Mouse (Mus musculus) brain, embryonic 14.5 days (tissue): ENCODE measurements around the gene Nif3l1. TPM values are rescaled to one million over a fixed set of nuclear protein-coding genes. Genes with fewer than 3 reads are reported as not detected.

Source experiments
- DNase-seq: peaks from one replicate; pipeline ENCODE4 v3.0.0-alpha.2; 2011; ENCODE audit warnings: low read depth
- CTCF ChIP-seq: fragments of 200-500 bp; IDR thresholded peaks from 2 replicates; pipeline ENCODE4 v1.5.1; 2012; ENCODE audit warnings: inconsistent platforms, mild to moderate bottlenecking, moderate library complexity, borderline replicate concordance; ENCODE audit not compliant: insufficient read depth, insufficient read length; ENCODE audit errors: extremely low read depth
- POLR2A ChIP-seq: fragments of 200-500 bp; IDR thresholded peaks from 2 replicates; pipeline ENCODE4 v1.6.1; 2012; ENCODE audit warnings: mild to moderate bottlenecking, inconsistent platforms, borderline replicate concordance; ENCODE audit not compliant: poor library complexity, insufficient read depth, insufficient read length, severe bottlenecking; ENCODE audit errors: extremely low read depth
- polyA plus RNA-seq: library from polyadenylated mRNA; depleted of rRNA; stranded (reverse); fragments of >200 nt; gene quantifications from 2 replicates; pipeline ENCODE4 v1.2.3, GENCODE M21; 2012; rRNA removed

Nif3l1 gene
- polyA plus RNA-seq: 44.8 and 49.3 TPM in 2 replicates

DNA sequence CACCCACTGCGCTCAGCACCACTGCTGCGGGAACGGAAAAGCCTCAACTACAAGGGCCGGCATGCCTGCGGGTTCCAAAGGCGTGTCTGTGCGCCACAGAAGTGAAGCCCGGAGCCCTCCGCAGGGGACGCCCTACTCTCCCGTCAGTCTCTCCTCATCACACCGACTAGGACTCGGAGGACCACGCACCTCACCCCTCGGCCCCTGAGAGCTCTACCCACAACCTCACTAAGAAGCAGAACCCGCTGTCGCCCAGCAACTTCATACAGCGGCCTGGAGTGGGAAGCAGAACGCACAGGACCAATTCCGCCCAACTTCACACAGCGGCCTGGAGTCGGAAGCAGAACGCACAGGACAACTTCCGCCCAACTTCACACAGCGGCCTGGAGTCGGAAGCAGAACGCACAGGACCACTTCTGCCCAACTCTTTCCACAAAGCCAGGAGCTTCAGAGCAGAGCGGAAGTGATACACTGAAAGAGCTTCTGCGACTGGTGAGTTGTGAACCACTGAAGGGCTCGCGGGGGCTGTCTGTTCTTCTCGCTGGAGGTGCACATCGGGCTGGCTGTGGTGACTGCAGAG, at the start of gene Nif3l1, which contains the start of gene Ppil3:
Nif3l1 (plus strand) TSS at position 9 of the 580 bp plus-strand sequence.
Ppil3 (minus strand) TSS at position 344 of the 580 bp plus-strand sequence.
- TF ChIP-seq POLR2A (peak; percentile 59; the same call in 1 of the 2 replicates), CTCF (no peak)
- peak; percentile 98 for DNase-seq

DNA sequence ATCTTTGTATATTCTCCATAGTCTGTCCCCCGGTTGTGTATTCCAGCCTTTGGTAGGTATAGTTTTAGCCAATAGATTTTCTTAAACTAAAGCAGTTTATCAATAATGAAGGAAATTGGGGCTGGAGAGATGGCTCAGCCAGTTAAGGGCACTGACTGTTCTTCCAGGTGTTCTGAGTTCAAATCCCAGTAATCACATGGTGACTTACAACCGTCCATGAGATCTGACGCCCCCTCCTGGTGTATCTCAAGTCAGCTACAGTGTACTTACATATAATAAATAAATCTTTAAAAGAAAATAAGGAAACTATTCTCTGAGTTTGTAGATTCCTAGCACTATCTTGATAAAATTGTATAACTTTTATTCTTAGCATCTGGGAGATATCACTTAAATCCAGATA, 49.6 kb upstream of the Nif3l1 start:
- no peak for TF ChIP-seq POLR2A
- no peak for TF ChIP-seq CTCF
- DNase-seq: no peak

DNA sequence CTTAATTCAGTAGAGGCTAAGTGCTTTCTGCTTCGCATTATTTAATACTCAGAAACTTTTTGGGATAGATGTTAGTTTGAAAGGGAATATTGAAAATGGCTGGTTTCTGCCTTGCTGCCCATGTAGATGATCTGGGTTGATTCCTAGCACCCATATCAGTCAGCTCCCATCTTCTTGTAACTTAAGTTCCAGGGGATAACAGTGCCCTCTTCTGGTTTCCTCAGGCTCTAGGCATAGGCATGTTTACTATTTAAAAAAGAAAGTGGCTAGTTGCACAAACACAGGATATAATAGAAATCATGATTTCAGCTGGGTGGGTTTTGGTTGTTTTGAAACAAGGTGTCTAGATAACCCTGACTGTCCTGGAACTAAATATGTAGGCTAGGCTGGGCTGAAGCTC, 48.8 kb upstream of the Nif3l1 start:
- TF ChIP-seq POLR2A (no peak), CTCF (no peak)
- no peak for DNase-seq

DNA sequence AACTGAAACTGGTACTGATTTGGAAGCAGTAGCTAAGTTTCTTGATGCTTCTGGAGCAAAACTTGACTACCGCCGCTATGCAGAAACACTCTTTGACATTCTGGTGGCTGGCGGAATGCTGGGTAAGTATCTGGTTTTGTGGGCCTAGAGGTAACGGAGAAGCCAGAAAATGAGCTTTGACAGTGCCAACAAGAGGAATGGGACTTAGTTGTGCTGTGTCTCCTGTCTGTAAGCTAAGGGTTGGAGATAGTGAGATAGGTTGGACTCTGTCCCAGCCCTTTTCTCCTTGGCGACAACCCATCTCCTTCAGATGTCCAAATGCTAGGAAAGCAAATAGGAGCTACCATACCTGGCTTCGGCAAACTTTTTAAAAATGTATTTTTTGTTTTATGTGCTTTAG, 47.2 kb upstream of the Nif3l1 start:
- no peak for DNase-seq
- TF ChIP-seq CTCF: no peak
- no peak for TF ChIP-seq POLR2A

DNA sequence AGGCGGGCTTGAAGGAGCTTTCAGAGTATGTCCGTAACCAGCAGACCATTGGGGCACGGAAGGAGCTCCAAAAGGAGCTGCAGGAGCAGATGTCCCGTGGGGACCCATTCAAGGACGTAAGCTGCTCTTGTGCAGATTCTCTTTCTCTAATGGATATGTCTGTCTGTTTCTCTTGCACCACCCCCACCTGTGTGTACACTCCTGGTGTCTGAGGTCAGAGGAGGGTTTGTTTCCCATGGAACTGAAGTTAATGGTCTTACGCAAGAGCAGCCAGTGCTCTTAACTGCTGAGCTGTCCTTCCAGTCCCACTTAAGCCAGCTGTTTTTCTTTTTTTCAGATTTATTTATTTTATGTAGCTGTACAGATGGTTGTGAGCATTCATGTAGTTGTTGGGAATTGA, 43.6 kb upstream of the Nif3l1 start:
- TF ChIP-seq CTCF (no peak), POLR2A (no peak)
- no peak for DNase-seq

DNA sequence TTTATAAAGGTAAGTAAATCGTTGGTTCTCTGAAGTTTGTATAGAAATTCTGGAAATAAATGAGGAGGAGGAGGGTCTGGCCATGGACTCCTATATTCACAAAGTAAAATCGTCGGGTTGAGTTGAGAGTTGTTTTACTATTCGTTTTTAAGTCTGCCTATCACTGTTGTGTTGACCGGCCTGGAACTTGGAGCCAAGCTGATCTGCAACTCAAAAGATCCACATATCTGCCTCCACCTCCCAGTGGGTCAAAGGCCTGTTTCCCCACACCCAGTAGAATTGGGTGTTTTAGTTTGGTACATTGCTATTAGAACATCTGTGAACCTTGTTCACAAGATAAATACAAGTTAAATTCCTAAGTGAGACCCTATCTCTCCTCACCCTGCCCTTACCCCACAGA, 41.2 kb upstream of the Nif3l1 start:
- no peak for TF ChIP-seq CTCF
- TF ChIP-seq POLR2A: no peak
- DNase-seq: no peak

DNA sequence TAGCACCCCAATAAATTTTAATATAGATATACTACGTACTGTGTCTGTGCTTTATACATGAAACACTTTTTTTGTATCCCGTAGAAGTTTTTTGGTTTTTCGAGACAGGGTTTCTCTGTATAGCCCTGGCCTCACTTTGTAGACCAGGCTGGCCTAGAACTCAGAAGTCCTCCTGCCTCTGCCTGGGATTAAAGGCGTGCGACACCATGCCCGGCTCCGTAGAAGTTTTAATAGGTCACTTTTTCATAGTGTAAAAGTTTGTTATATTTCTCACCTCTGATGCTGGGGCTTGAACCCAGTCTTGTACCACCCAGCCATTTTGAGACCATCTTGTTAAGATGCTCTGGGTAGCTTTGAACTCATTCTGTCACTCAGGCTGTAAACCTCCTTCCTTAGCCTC, 37.6 kb upstream of the Nif3l1 start:
- DNase-seq: no peak
- TF ChIP-seq POLR2A: no peak

DNA sequence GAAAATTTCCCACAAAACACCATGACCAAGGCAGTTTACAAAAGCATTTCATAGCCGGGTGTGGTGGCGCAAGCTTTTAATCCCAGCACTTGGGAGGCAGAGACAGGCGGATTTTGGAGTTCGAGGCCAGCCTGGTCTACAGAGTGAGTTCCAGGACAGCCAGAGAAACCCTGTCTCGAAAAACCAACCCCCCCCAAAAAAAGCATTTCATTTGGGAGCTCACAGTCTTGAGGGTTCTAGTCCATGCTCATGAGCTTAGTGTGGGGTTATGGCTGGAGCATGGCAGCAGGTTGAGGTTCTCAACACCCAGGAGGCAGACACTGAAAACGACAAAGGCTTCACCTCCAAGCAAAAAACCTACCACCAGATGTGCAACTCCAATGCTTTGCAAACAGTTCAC, 36.8 kb upstream of the Nif3l1 start:
- DNase-seq: no peak
- TF ChIP-seq CTCF: no peak
- no peak for TF ChIP-seq POLR2A

DNA sequence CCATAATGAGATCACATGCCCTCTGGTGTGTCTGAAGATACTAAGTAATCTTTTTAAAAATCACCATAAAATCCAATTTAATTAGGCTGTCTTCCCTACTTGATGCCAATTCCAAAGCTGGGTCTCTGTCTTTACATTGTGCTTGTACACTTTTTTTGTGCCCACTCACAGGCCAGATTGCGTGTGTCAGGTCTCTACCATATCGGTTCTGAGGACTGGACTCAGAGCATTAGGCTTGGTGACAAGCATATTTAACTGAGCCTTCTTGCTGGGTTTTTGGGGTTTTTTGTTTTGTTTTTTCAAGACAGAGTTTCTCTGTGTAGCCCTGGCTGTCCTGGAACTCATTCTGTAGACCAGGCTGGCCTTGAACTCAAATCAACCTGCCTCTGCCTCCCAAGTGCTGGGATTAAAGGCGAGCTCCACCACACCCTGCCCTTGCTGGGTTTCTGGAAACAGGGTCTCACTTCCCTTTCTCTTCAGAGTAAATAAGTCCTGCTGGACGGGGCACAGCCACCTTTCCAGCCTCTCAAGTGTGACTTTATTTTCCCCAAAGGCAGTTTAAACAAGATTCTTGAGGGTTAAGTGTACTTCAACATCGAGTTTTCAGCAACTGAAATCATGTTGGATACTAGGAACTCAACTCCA, 35.3 kb upstream of the Nif3l1 start:
- no peak for DNase-seq
- TF ChIP-seq POLR2A: no peak
- no peak for TF ChIP-seq CTCF

DNA sequence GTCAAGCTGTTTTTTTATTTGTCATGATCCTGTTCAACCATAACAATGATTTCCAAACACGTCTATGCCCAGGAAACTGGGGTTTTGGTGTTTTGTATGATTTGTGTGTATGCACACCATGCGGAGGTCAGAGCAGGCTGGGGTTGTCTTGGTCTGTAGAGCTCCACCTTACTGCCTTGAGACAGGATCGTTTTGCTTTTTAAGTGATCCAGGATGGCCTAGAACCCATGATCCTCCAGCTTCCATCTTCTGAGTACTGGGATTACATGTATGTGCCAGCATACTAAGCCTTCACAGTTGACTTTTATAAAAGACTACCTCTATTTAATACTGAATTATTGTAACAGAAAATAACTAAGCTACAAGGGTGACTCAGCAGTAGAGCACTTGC, 34.8 kb upstream of the Nif3l1 start:
- TF ChIP-seq CTCF: no peak
- TF ChIP-seq POLR2A: no peak
- DNase-seq: no peak

DNA sequence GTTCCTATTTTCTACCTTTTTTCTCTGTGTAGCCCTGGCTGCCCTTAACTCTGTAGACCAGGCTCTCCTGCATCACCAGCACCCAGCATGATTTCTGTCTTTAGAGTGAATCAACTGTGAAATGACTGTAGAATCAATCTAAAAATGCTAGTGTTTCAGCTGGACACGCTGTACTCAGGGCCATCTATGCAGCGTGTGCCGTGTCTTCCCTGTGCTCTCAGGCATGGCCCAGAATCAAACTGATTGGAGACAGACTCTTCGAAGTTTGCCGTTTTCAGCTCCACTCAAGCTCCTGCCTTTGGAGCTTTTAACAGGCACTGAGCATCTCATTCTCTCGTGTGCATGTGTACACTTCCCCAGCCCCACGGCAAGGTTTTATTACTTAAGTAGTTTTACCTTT, 34.2 kb upstream of the Nif3l1 start:
- DNase-seq: no peak
- TF ChIP-seq POLR2A: no peak
- no peak for TF ChIP-seq CTCF

DNA sequence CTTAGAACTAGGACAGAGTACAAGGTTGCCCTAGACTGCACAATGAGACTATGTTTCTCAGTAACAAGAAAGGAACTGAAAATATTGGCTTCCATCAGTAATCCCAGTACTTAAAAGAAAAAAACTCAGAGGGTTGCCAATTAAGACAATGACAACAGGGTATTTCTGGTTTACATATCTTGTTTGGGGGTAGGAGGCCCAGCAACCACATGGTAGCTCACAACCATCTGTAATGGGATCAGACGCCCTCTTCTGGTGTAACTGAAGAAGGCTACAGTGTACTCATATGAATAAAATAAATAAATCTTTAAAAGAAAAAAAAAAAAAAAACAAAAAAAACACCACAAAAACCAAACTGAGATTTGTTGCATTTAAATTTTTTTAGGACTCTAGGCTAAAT, 29.5 kb upstream of the Nif3l1 start:
- TF ChIP-seq CTCF (peak; percentile 15; the same call in 1 of the 2 replicates), POLR2A (no peak)
- no peak for DNase-seq
